Mouse (Mus musculus): ENCODE measurements at regions not wholly inside any gene's neighbourhood (a gene's known extent, or its start where the extent isn't known, plus 50 kb on each side); places are given as distances from the start of the nearest gene placed in this dataset.
"Not testable (repeated sequence)": the region's sequence is repeated elsewhere in the genome, so short reads cannot be mapped to it uniquely, and the experiment has no call there.

- not testable (repeated sequence) for ATAC-seq (ENCODE audit: poor library complexity, severe bottlenecking)
Observed at GRCm38 (mm10) chr12:20196386-20196785, 242.1 kb downstream of the Gm21863 start.

GRCm38 (mm10) chr12:20196905-20197304 lies 242.6 kb downstream of the Gm21863 start:
- not testable (repeated sequence) for ATAC-seq (ENCODE audit: poor library complexity, severe bottlenecking)

DNA sequence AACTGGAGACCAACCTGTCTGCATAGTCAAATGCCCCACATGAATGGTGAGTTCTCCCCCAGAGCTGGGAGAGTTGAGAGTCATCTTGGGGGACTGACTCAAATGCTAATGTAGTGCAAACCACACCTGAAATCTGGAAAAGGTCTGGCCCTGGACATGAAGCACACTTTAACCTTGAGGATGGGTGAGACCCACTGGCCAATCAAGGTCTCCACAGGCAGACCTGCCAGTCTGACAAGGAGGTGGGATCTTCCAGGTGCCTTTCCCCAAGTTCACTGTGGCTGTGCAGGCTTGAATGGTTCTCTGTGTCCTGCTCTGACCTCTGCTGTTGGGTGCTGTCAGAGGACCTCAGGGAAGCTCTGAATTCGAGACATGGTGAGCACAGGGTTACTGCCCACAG lies 269.6 kb downstream of the Gm21863 start:
- ATAC-seq (ENCODE audit: poor library complexity, severe bottlenecking): not testable (repeated sequence)

DNA sequence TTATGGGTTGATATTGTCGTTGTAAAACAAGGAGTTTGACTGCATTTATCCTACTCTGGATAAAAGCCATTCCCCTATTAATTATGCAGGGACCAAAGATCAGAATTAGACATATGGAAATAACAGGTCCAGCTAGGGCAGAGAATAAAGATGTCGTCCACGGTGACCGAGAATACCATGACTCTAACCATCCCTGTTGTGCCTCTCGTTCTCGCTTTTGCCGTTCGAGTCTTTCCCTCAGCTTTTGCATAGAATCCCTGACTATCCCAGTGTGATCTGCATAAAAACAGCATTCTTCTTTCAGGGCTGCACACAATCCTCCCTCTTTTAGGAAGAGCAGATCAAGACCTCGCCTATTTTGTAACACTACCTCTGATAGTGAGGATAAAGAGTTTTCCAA lies 272.5 kb downstream of the Gm21863 start:
- not testable (repeated sequence) for ATAC-seq (ENCODE audit: poor library complexity, severe bottlenecking)

DNA sequence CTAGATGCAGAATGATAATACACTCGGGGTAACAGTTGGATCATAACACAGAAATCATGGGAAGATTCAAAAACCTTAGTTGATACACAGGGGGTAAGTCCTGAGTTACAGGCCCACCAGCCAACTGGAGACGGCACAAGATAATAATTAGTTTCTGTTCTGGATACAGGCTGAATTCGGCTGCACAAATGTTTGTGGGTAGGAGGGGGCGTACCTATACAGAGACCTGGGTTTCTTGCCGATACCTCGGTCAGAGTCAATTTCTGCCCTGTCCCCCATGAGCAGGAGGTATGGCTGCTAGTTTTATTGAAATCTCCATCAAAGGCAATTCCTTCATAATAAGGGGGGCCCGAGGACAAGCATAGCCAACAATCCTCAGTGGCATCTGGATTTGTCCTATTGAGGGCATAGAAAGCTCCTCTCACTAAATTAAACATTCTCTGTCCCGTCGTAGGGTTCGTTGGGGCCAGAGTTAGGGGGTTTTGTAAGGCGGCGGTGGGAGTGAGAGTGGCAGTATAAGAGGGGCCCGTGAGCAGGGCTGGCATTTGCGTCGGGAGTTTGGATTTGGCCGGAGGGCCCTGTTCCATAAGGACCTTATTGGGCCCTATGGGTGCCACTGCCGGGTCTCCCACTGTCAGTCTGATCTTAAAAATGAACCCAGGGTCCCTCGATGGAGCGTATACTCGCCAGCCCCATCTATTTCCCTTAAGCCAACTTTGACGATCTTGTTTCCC lies 273.3 kb downstream of the Gm21863 start:
- ATAC-seq (ENCODE audit: poor library complexity, severe bottlenecking): not testable (repeated sequence)

DNA sequence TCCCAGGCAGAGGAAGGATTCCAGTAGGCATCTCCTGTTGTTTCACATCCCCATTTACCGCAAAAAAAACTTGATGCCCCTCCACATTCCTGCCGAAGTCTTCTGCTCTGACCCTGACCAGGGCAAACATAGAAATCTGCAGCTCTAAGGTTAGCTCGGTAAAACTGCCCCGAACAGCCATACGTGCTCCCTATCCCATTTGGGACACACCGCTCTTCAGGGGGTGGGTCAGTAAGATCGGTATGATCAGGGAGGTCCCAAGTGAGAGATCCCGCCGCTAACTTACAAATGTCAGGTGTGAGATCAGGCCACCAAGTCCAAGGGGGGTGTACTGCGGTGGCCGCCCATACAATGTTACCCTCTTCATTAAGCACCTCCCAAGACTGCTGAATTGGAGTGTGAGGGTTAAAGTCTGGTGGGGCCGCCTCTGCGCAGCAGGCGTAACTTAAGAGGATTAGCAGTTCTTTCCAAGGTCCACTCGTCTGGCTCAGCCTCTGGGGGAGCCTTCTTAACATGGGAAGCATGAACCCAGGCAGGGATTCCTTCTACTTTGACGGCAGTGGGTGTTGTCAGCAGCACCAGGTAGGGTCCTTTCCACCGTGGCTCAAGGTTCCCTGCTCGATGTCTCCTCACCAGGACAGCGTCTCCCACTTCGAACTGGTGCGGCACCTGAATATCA lies 274.2 kb downstream of the Gm21863 start:
- not testable (repeated sequence) for ATAC-seq (ENCODE audit: poor library complexity, severe bottlenecking)

- not testable (repeated sequence) for ATAC-seq (ENCODE audit: poor library complexity, severe bottlenecking)
Observed at GRCm38 (mm10) chr12:20229441-20229840, 275.1 kb downstream of the Gm21863 start.

DNA sequence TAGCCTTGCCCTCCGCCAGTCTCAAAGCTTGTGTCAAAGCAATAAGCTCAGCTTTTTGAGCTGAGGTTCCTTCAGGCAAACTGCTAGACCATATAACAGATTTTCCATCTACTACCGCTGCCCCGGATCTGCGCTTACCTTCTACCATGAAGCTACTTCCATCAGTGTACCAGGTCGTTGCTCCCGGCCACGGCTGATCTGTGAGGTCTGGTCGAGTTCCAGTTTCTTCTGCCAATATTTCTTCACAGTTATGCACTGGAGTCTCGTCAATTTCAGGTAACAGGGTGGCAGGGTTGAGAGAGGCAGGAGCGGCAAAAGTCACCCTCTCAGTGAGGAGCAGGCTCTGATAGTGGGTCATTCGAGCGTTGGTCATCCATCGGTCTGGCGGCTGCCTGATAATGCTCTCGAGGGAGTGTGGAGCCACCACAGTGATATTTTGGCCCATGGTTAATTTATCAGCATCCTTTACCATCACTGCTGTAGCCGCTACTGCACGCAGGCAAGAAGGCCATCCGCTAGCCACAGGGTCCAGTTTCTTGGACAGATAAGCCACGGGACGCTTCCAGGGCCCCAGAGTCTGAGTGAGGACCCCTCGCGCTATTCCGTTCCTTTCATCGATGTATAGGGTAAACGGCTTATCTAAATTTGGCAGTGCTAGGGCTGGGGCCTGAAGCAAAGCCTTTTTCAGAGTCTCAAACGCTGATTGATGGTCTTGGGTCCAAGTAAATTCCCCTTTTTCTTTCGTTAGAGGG lies 276.0 kb downstream of the Gm21863 start:
- ATAC-seq (ENCODE audit: poor library complexity, severe bottlenecking): no peak

- no peak for ATAC-seq (ENCODE audit: poor library complexity, severe bottlenecking)
Observed at GRCm38 (mm10) chr12:20230893-20231235, 276.6 kb downstream of the Gm21863 start.

DNA sequence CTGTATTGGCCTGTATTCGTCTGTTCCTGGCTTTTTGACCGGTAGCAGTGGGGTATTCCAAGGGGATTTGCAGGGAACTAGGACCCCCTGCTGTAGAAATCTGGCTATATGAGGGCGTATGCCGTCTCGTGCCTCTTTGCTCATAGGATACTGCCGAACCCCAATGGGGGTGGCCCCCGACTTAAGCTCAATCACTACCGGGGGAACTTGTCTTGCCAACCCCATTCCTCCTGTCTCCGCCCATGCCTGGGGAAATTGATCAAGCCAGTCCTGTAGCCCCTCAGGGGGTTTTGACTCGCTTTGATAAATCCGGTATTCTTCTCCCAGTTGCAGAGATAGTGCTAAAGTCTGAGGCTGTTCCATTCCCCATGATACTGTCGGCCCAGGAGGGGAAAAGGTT lies 277.2 kb downstream of the Gm21863 start:
- no peak for ATAC-seq (ENCODE audit: poor library complexity, severe bottlenecking)

- ATAC-seq (ENCODE audit: poor library complexity, severe bottlenecking): no peak
Observed at GRCm38 (mm10) chr12:20231986-20232541, 277.8 kb downstream of the Gm21863 start.

DNA sequence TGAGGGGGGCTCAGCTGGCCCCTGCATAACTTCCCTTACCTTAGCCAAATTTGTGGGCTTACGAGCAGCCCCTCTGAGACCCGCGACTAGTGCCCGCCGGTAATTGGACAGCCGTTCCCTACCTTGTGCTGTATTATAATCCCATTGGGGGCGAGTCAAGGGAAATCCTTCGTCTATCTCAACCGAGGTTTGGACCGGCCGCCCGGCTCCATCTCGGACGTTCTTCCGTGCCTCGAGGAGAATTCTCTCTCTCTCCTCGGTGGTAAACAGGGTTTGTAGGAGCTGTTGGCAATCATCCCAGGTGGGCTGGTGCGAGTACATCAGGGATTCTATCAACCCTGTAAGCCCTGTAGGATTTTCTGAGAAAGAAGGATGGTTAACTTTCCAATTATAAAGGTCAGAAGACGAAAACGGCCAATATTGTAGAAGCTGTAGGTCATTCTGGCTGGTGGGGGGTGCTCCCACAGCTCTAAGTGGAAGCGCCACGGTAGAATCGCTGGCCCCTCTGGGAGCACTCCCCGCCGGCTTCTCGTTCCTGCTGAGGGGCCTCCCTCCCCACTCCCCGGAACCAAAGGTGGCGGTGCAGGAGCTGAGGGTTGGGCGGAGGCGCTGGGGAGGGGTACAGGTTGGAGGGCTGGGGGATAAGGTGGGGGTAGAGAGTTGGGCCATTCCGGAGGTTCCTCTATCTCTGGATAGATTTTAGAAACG lies 278.6 kb downstream of the Gm21863 start:
- peak; percentile 25; the same call in 1 of the 2 replicates for ATAC-seq (ENCODE audit: poor library complexity, severe bottlenecking)

DNA sequence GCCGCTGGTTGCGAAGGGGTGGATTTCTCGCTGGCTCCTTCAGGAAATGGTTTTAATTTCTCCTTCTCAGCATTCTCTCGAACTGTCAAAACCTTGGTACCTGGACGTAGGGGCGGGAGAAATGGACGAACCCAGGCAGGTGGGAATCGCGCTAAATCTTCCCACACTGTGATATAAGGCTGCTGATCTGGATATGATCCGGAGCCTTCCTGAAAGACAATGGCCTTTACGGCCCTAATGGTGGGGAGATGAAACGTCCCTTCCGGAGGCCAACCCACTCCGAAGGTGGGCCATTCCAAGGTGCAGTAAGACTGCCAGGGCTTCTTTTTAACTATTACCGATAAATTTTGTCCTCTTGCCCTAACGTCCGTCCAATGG lies 279.1 kb downstream of the Gm21863 start:
- 0 out of 2 replicates have a peak, but pooled peaks have one; percentile 27 for ATAC-seq (ENCODE audit: poor library complexity, severe bottlenecking)

GRCm38 (mm10) chr12:20233871-20234307 lies 279.6 kb downstream of the Gm21863 start:
- peak; percentile 28; the same call in 1 of the 2 replicates for ATAC-seq (ENCODE audit: poor library complexity, severe bottlenecking)
